Mouse (Mus musculus) erythroblast, embryonic 14.5 days (primary cell): Measurements from ENCODE around the gene Cdc25b.

Source experiments
- GATA1 ChIP-seq: IDR thresholded peaks from 2 replicates; pipeline ENCODE4 v1.6.1; 2012; ENCODE audit warnings: low read length, inconsistent platforms, mixed read lengths
- TAL1 ChIP-seq: IDR thresholded peaks from 3 replicates; pipeline ENCODE4 v1.6.1; 2012; ENCODE audit warnings: low read length, inconsistent platforms, mixed read lengths

DNA sequence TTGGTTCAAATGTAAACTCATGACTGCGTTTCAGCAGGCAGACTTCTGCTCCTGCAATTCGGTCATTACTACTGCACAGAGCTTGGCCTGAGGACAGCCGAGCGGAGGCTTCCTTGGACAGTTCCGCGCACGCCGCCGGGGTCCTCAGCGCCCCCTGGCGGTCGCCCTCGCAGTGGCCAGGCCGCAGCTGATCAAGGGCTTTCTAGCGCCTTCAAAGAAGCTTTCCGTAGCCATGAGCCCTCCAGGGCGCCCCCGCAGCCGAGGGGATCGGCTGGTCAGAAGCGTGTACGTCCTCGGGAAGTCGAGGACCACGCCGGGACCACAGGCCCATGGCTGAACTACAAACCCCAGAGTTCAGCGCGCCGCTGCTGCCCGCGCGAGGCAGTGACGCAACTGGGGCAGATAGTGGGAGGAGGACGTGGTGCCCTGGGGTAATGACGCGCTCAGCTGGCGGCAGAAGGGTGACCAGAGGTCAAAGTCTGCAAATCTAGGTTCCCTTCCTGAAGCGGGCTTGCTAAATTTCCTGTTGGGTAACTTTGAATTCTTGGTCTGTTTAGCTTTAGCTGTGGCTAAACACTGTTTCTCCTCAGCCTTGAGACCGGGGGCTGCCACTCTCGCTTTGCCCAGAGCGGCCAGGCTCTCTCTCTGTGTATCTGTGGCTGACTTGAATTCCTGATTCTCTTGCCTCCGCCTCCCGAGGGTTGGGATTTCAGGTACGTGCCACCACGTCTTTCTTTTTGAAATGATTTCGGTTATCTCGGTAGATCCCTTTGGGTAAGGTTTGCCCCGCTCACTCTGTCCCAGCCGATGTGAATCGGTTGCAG is 23.4 kb downstream of the Cdc25b start:
- TF ChIP-seq TAL1 (no peak), GATA1 (peak; percentile 83)
